ENCODE assay signal across 8 mouse cellular contexts in the genomic region with DNA sequence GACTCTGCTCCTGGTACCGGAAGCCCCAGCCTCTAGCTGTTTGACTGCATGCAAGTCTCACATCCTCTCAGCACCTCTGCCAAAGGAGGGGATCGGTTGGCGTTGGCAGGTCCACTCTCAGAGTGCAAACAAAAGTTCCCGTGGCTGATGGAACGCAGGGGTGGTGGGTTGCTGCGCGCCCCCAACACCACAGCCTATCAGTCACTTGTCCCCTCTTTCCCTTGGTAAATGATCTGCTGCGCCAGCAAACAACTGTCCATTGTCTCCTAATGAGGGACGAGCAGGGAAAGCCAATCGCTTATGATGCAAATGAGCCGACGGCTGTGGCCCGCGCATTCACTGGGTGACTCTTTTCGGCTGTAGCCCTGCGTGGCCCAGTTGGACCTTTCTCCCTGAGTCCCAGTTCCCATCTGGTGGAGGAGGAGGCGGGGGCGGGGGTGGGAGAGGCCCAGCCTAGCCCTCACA. TPM values are rescaled to one million over a fixed set of nuclear protein-coding genes. Genes with fewer than 3 reads are reported as not detected.
DNase-seq lines count a peak whose midpoint lies in the region; ATAC-seq lines count a peak whose summit lies in the region.

No protein-coding gene starts in this region.

- H3K4me2 ChIP-seq in intestine, embryonic 15.5 days (replicated peaks), result peak overlapping the region; percentile 30

- H3K9ac ChIP-seq in intestine, embryonic 15.5 days, result peak overlapping the region; percentile 15; the same call in 1 of the 2 replicates

- H3K4me1 ChIP-seq in intestine, embryonic 15.5 days (replicated peaks), result peaks cover 19% of the 10 kb centered on the region

- peak; percentile 28 to 31 for DNase-seq in layer of hippocampus, adult 18-20 months (ENCODE audit: low spot score in 2 of 2)
- no peak for DNase-seq in layer of hippocampus, adult 11-12 months (ENCODE audit: low spot score)
- peak; percentile 34 for DNase-seq in embryo, embryonic 11.5 days (ENCODE audit: low read depth, low spot score)
- peak; percentile 70 for DNase-seq in neural tube, embryonic 10.5 days (ENCODE audit: extremely low spot score, low spot score)
- no peak for DNase-seq in yolk sac, embryonic 10.5 days (ENCODE audit: low spot score)
- no peak for DNase-seq in B cell, adult 2 months

- peak overlapping the region; percentile 3; the same call in 1 of the 2 replicates for H3K4me3 ChIP-seq in intestine, embryonic 15.5 days (replicated peaks)

- no peak for ATAC-seq in intestine, embryonic 15.5 days
- ATAC-seq in megakaryocyte, adult 5-6 weeks (ENCODE audit: poor library complexity, severe bottlenecking), result no peak

- H3K36me3 ChIP-seq in intestine, embryonic 15.5 days, result no peaks in the 10 kb centered on the region

- no peaks in the 10 kb centered on the region for H3K9me3 ChIP-seq in intestine, embryonic 15.5 days

- no peaks in the 10 kb centered on the region for H3K27me3 ChIP-seq in intestine, embryonic 15.5 days (replicated peaks)

- WGBS in intestine, embryonic 15.5 days, result 10% methylated on average over 18 of the region's 18 CpGs

- H3K27ac ChIP-seq in intestine, embryonic 15.5 days, result no peak overlapping the region

RNA-seq across cellular contexts. Expression of a gene that starts 13.2 kb away (rescaled TPM):
- 10 to 100 TPM; 32.1 to 33.8 TPM for total RNA-seq in layer of hippocampus, adult 18-20 months (2021)
- 69.7 and 70.0 TPM in 2 replicates for polyA plus RNA-seq in intestine, embryonic 15.5 days (2015; fragmentation: Nextera tagmentation; extraction: Ambion mirVana)
- total RNA-seq in megakaryocyte, adult 5-6 weeks (2015), result 7.3 and 10.8 TPM in 2 replicates
- total RNA-seq in megakaryocyte, adult 5-6 weeks (2017), result 3.4 and 5.2 TPM in 2 replicates

RNA-seq across cellular contexts. Expression of a gene that starts 14.4 kb away (rescaled TPM):
- 100 to 1,000 TPM; 111 to 120 TPM for total RNA-seq in layer of hippocampus, adult 18-20 months (2021)
- polyA plus RNA-seq in intestine, embryonic 15.5 days (2015; fragmentation: Nextera tagmentation; extraction: Ambion mirVana), result 23.7 and 24.5 TPM in 2 replicates
- 0.13 and 0.16 TPM in 2 replicates for total RNA-seq in megakaryocyte, adult 5-6 weeks (2015)
- 0.20 TPM in 1 of 2 replicates, not detected in the other for total RNA-seq in megakaryocyte, adult 5-6 weeks (2017)

RNA-seq across cellular contexts. Expression of a gene that starts 31.0 kb away (rescaled TPM):
- total RNA-seq in layer of hippocampus, adult 18-20 months (2021), result 1 to 10 TPM; 2.4 to 2.7 TPM
- 23.9 and 24.5 TPM in 2 replicates for polyA plus RNA-seq in intestine, embryonic 15.5 days (2015; fragmentation: Nextera tagmentation; extraction: Ambion mirVana)
- total RNA-seq in megakaryocyte, adult 5-6 weeks (2015), result 60.6 and 62.4 TPM in 2 replicates
- 47.3 and 56.5 TPM in 2 replicates for total RNA-seq in megakaryocyte, adult 5-6 weeks (2017)

RNA-seq across cellular contexts. Expression of a gene that starts 37.1 kb away (rescaled TPM):
- 10 to 100 TPM; 40.7 to 42.5 TPM for total RNA-seq in layer of hippocampus, adult 18-20 months (2021)
- 322 and 353 TPM in 2 replicates for polyA plus RNA-seq in intestine, embryonic 15.5 days (2015; fragmentation: Nextera tagmentation; extraction: Ambion mirVana)
- total RNA-seq in megakaryocyte, adult 5-6 weeks (2015), result 334 and 336 TPM in 2 replicates
- total RNA-seq in megakaryocyte, adult 5-6 weeks (2017), result 2,102 and 2,594 TPM in 2 replicates

RNA-seq across cellular contexts. Expression of a gene that starts 54.1 kb away (rescaled TPM):
- total RNA-seq in layer of hippocampus, adult 18-20 months (2021), result 1 to 10 TPM in 1 of 2 experiments, under 1 TPM in 1; 0.99 to 2.0 TPM
- polyA plus RNA-seq in intestine, embryonic 15.5 days (2015; fragmentation: Nextera tagmentation; extraction: Ambion mirVana), result 11.7 TPM in 2 replicates
- 0.43 and 2.5 TPM in 2 replicates for total RNA-seq in megakaryocyte, adult 5-6 weeks (2015)
- 0.66 TPM in 1 of 2 replicates, not detected in the other for total RNA-seq in megakaryocyte, adult 5-6 weeks (2017)

Comparison
In these comparisons a context has a peak if more than half of its experiments do, and no peak if none do; other contexts are left out.
1. DNase-seq: peak in layer of hippocampus, adult 18-20 months (2 of 2), embryo, embryonic 11.5 days (single experiment) and neural tube, embryonic 10.5 days (single experiment); none in layer of hippocampus, adult 11-12 months (single experiment), yolk sac, embryonic 10.5 days (single experiment) and B cell, adult 2 months (0 of 2).
2. RNA of a gene that starts 14.4 kb away (total RNA-seq): 111 to 120 TPM in layer of hippocampus, adult 18-20 months; 0.13 to 0.20 TPM in megakaryocyte, adult 5-6 weeks; every median in the first group is over 10 times any median in the second.
3. RNA of a gene that starts 31.0 kb away (total RNA-seq): 47.3 to 62.4 TPM in megakaryocyte, adult 5-6 weeks; 2.4 to 2.7 TPM in layer of hippocampus, adult 18-20 months; every median in the first group is over 10 times any median in the second.